Mouse (Mus musculus) cortical plate, adult 2 months (tissue): ENCODE results near the gene Bloc1s6.

ENCODE experiments used
- CTCF ChIP-seq: fragments of 200-500 bp; IDR thresholded peaks from 2 replicates; pipeline ENCODE4 v1.5.1; 2011; ENCODE audit warnings: mild to moderate bottlenecking, control low read depth, low read length; ENCODE audit not compliant: insufficient read depth; ENCODE audit errors: extremely low read depth
- POLR2A ChIP-seq: fragments of 200-500 bp; IDR thresholded peaks from 2 replicates; pipeline ENCODE4 v1.6.1; 2011; ENCODE audit warnings: mild to moderate bottlenecking, low read length, control low read depth; ENCODE audit not compliant: insufficient read depth; ENCODE audit errors: extremely low read depth

- TF ChIP-seq POLR2A (no peak), CTCF (no peak)
These were observed 43.5 kb downstream of the Bloc1s6 start for GRCm38 (mm10) chr2:122781590-122782356.
